Mouse (Mus musculus): ENCODE measurements around the gene Ctf1.
"Not testable (repeated sequence)": the region's sequence is repeated elsewhere in the genome, so short reads cannot be mapped to it uniquely, and the experiment has no call there.

The Ctf1 gene

GRCm38 (mm10) chr7:127693730-127694129, 18.8 kb upstream of the Ctf1 start:
- not testable (repeated sequence) for DNase-seq

- no peak for DNase-seq
Measured at GRCm38 (mm10) chr7:127698986-127699385, 13.6 kb upstream of the Ctf1 start.

- no peak for DNase-seq
Measured at GRCm38 (mm10) chr7:127700712-127701331, 11.7 kb upstream of the Ctf1 start.

GRCm38 (mm10) chr7:127703561-127704178, 8.9 kb upstream of the Ctf1 start:
- no peak for DNase-seq

GRCm38 (mm10) chr7:127704598-127704997, 7.9 kb upstream of the Ctf1 start:
- DNase-seq: no peak

GRCm38 (mm10) chr7:127705706-127706105, 6.8 kb upstream of the Ctf1 start:
- no peak for DNase-seq

- no peak for DNase-seq
Measured at GRCm38 (mm10) chr7:127707045-127707956, 5.2 kb upstream of the Ctf1 start.

- DNase-seq: no peak
Measured at GRCm38 (mm10) chr7:127707957-127708206, 4.7 kb upstream of the Ctf1 start.

- DNase-seq: peak; percentile 91
Measured at GRCm38 (mm10) chr7:127708207-127709078, 4.1 kb upstream of the Ctf1 start, which contains the start of gene Bcl7c. Gene Bcl7c, minus strand, starts transcription at chr7:127708933.

- DNase-seq: no peak
Measured at GRCm38 (mm10) chr7:127709261-127709979, 3.1 kb upstream of the Ctf1 start.

GRCm38 (mm10) chr7:127711031-127711430, 1.5 kb upstream of the Ctf1 start:
- no peak for DNase-seq

- DNase-seq: no peak
Measured at GRCm38 (mm10) chr7:127711456-127711855, 1.1 kb upstream of the Ctf1 start.

GRCm38 (mm10) chr7:127714816-127715215, 2.3 kb downstream of the Ctf1 start:
- no peak for DNase-seq

GRCm38 (mm10) chr7:127716992-127717391, 4.5 kb downstream of the Ctf1 start:
- DNase-seq: peak; percentile 72

- no peak for DNase-seq
Measured at GRCm38 (mm10) chr7:127718339-127718738, 5.8 kb downstream of the Ctf1 start.

GRCm38 (mm10) chr7:127719258-127719657, 6.7 kb downstream of the Ctf1 start:
- DNase-seq: no peak

- no peak for DNase-seq
Measured at GRCm38 (mm10) chr7:127725490-127725889, 13.0 kb downstream of the Ctf1 start.

- DNase-seq: no peak
Measured at GRCm38 (mm10) chr7:127725924-127726323, 13.4 kb downstream of the Ctf1 start.

GRCm38 (mm10) chr7:127727898-127728297, 15.4 kb downstream of the Ctf1 start:
- no peak for DNase-seq

- DNase-seq: no peak
Measured at GRCm38 (mm10) chr7:127730170-127730569, 17.6 kb downstream of the Ctf1 start.

GRCm38 (mm10) chr7:127732066-127732465, 19.5 kb downstream of the Ctf1 start, which contains the start of gene Ctf2:
Gene Ctf2, minus strand, starts transcription at chr7:127732166.
- not testable (repeated sequence) for DNase-seq

Measured in lung, postnatal 14 days (tissue).